Mouse (Mus musculus) heart, postnatal 0 days (tissue): ENCODE results near the gene Plcxd2.

Experiments
- CTCF ChIP-seq: IDR thresholded peaks from 2 replicates; pipeline ENCODE4 v1.5.1; 2016; ENCODE audit warnings: antibody characterized with exemption, control low read depth, low read depth
- EP300 ChIP-seq: IDR thresholded peaks from 2 replicates; pipeline ENCODE4 v1.6.1; 2016; ENCODE audit warnings: antibody characterized with exemption, low read depth

- no peak for TF ChIP-seq CTCF
- no peak for TF ChIP-seq EP300
Observed at GRCm38 (mm10) chr16:45922546-45923229, 87.3 kb downstream of the Plcxd2 start.
